Mouse (Mus musculus): ENCODE results near the gene Smoc1.

DNA sequence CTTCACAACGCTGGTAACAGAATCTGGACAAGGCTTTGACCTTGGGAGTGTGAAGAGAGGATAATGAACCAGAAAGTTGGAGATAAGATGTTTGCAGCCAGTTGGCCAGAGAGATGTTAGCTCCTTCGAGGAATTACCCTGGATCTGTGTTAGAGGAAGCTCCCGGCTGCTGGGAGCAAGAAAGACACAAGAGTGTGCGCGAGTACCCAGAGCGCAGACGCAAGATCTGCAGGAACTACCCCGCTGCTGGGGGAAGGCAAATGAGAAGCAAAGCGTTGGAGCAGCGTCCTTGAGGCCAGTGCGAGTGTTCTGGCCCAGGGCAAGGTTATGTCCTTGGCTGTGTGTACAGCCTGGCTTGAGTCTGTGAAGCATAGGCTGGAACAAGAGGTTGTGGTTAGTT lies 13.1 kb upstream of the Smoc1 start:
- TF ChIP-seq GATA1 (IDR thresholded peaks at IDR 0.05; ENCODE audit: low read length), result no peak
- TF ChIP-seq TAL1 (IDR thresholded peaks at IDR 0.05; ENCODE audit: low read length), result no peak
